Mouse (Mus musculus) heart, embryonic 12.5 days (tissue): ENCODE results near the gene Wdr60. TPM values are rescaled to one million over a fixed set of nuclear protein-coding genes. Genes with fewer than 3 reads are reported as not detected.
"Not testable (repeated sequence)": the region's sequence is repeated elsewhere in the genome, so short reads cannot be mapped to it uniquely, and the experiment has no call there.

ENCODE experiments used
- ATAC-seq: fragments of 200-750 bp; cut with Nextera tagmentation; 2 replicates; pipeline ENCODE4 v1.8.0; 2017; ENCODE audit warnings: moderate TSS enrichment, moderate library complexity; ENCODE audit not compliant: insufficient number of reproducible peaks, low FRiP score
- H3K27ac ChIP-seq: fragments of 300-500 bp; sonication (generic); 2 replicates; pipeline ENCODE4 v1.5.1; 2016; ENCODE audit warnings: mild to moderate bottlenecking, moderate library complexity; ENCODE audit not compliant: poor library complexity, severe bottlenecking
- H3K27me3 ChIP-seq: fragments of 300-500 bp; sonication (generic); replicated peaks from 2 replicates; pipeline ENCODE4 v1.6.1; 2016; ENCODE audit warnings: mild to moderate bottlenecking, moderate library complexity
- H3K36me3 ChIP-seq: fragments of 300-500 bp; sonication (generic); 2 replicates; pipeline ENCODE4 v1.6.1; 2016; ENCODE audit warnings: mild to moderate bottlenecking, moderate library complexity
- H3K4me1 ChIP-seq: fragments of 300-500 bp; sonication (generic); replicated peaks from 2 replicates; pipeline ENCODE4 v1.6.1; 2016; ENCODE audit warnings: mild to moderate bottlenecking
- H3K4me2 ChIP-seq: fragments of 300-500 bp; sonication (generic); 2 replicates; pipeline ENCODE4 v1.6.1; 2016; ENCODE audit warnings: mild to moderate bottlenecking, moderate library complexity
- H3K4me3 ChIP-seq: fragments of 300-500 bp; sonication (generic); 2 replicates; pipeline ENCODE4 v1.5.1; 2016; ENCODE audit warnings: mild to moderate bottlenecking
- H3K9ac ChIP-seq: fragments of 300-500 bp; sonication (generic); 2 replicates; pipeline ENCODE4 v1.6.1; 2016; ENCODE audit warnings: mild to moderate bottlenecking, moderate library complexity
- H3K9me3 ChIP-seq: fragments of 300-500 bp; sonication (generic); replicated peaks from 2 replicates; pipeline ENCODE4 v1.6.1; 2016; ENCODE audit warnings: mild to moderate bottlenecking, moderate library complexity
- WGBS: fragments of 180-500 bp; shearing (Covaris S2); methylation state at CpG from one replicate; pipeline ENCODE4 v1.1.7; 2016; 5-methylcytosine and 5-hydroxymethylcytosine counted together
- polyA plus RNA-seq: library from polyadenylated mRNA; unstranded; fragments of >200 nt; fragmentation: Nextera tagmentation; extraction: Ambion mirVana; gene quantifications from 2 replicates; pipeline ENCODE4 v1.2.1, GENCODE M21; 2016

Gene Wdr60
- polyA plus RNA-seq, 1 experiment from 2014 or later, result 5.0 TPM

GRCm38 (mm10) chr12:116281427-116282281, 18.8 kb upstream of the Wdr60 start:
- peak overlapping the region; percentile 88 for H3K9ac ChIP-seq
- no peaks in the 10 kb centered on the region for H3K9me3 ChIP-seq
- peak overlapping the region; percentile 82 for H3K4me3 ChIP-seq
- H3K4me2 ChIP-seq, result peak overlapping the region; percentile 95
- peaks cover 6% of the 10 kb centered on the region; the same call in 1 of the 2 replicates for H3K27me3 ChIP-seq
- WGBS, result under 1% methylated on average over 54 of the region's 55 CpGs
- H3K4me1 ChIP-seq, result peaks cover 9% of the 10 kb centered on the region
- no peaks in the 10 kb centered on the region; the same call in 1 of the 2 replicates for H3K36me3 ChIP-seq
- peak; percentile 62 for ATAC-seq
- H3K27ac ChIP-seq, result peak overlapping the region; percentile 87

- Histone ChIP-seq H3K4me2 (peak within 1 kb of the TSS; percentile 95), H3K9ac (peak within 1 kb of the TSS; percentile 88), H3K4me1 (peaks cover 9% of the 10 kb centered on the region), H3K27ac (peak within 1 kb of the TSS; percentile 95), H3K9me3 (no peaks in the 10 kb centered on the region), H3K4me3 (peak within 1 kb of the TSS; percentile 82), H3K27me3 (peaks cover 11% of the 10 kb centered on the region; the same call in 1 of the 2 replicates), H3K36me3 (no peaks in the 10 kb centered on the region)
- under 1% methylated on average over 68 of the region's 68 CpGs for WGBS
- peak; percentile 97 for ATAC-seq
These were observed 18.0 kb upstream of the Wdr60 start, which contains the start of gene Esyt2 for GRCm38 (mm10) chr12:116280653-116281364. TSS of gene Esyt2 (plus strand) at chr12:116281196.

GRCm38 (mm10) chr12:116280149-116280652, 17.4 kb upstream of the Wdr60 start:
- ATAC-seq, result peak; percentile 2; the same call in 1 of the 2 replicates
- no peaks in the 10 kb centered on the region for H3K9me3 ChIP-seq

GRCm38 (mm10) chr12:116279181-116279580, 16.4 kb upstream of the Wdr60 start:
- Histone ChIP-seq H3K4me2 (no peak overlapping the region), H3K9ac (no peak overlapping the region), H3K36me3 (no peaks in the 10 kb centered on the region), H3K9me3 (no peaks in the 10 kb centered on the region), H3K27ac (no peak overlapping the region), H3K27me3 (peaks cover 13% of the 10 kb centered on the region), H3K4me3 (no peak overlapping the region), H3K4me1 (peaks cover 9% of the 10 kb centered on the region)
- WGBS, result 83% methylated on average over 2 of the region's 2 CpGs
- no peak for ATAC-seq

More at GRCm38 (mm10) chr12:116280149-116280652, 17.4 kb upstream of the Wdr60 start:
- Histone ChIP-seq H3K4me1 (peaks cover 9% of the 10 kb centered on the region), H3K9ac (peak overlapping the region; percentile 83), H3K27ac (peak overlapping the region; percentile 95), H3K4me2 (peak overlapping the region; percentile 95), H3K4me3 (peak overlapping the region; percentile 82), H3K36me3 (no peaks in the 10 kb centered on the region), H3K27me3 (peaks cover 13% of the 10 kb centered on the region; the same call in 1 of the 2 replicates)
- 4% methylated on average over 7 of the region's 7 CpGs for WGBS

DNA sequence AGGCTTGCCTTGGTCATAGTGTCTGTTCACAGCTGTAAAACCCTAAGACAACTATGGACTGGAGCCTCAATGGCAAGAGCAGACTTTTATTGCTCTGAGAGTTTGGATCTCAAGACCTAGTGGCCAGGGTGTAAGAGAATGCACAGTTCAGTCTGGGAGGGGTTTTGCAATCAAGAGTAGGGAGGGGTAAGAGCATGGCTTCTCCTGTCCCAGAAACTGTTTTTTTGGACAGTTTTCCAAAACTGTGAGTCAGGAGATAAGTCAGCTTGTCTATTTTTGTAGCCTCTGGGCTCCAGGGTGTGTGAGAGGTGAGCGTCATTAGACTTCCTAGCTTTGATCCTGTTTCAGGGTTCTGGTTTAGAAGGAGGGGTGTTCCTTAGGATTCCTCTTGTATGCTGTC, 15.7 kb upstream of the Wdr60 start:
- Histone ChIP-seq H3K9me3 (no peaks in the 10 kb centered on the region), H3K27me3 (peaks cover 17% of the 10 kb centered on the region), H3K27ac (no peak overlapping the region), H3K36me3 (no peaks in the 10 kb centered on the region), H3K4me3 (no peak overlapping the region), H3K4me1 (peaks cover 9% of the 10 kb centered on the region), H3K4me2 (no peak overlapping the region), H3K9ac (no peak overlapping the region)
- ATAC-seq, result no peak
- WGBS, result 86% methylated on average over 1 of the region's 1 CpGs

DNA sequence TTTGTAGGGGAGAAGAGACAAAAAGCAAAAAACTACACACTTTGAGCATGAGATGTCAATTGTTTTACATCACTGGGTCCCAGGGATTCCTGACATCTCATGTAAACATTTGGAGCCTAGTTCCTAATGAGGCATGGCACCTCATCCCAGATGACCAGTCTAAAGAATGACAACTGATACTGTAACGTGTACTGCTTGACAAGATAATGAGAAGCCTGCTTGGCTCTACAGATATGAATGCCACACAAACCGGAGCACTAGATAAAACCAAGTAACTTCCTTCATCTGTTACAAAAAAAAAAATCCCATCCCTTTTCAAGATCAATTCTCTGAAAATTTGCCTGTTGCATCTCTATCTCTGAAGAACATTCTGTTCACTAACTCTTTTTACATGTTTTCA, 14.1 kb upstream of the Wdr60 start:
- WGBS, result 28% methylated on average over 2 of the region's 2 CpGs

GRCm38 (mm10) chr12:116275631-116276030, 12.8 kb upstream of the Wdr60 start:
- Histone ChIP-seq H3K9ac (no peak overlapping the region), H3K27me3 (peaks cover 37% of the 10 kb centered on the region), H3K36me3 (no peaks in the 10 kb centered on the region), H3K27ac (no peak overlapping the region), H3K9me3 (no peaks in the 10 kb centered on the region), H3K4me2 (no peak overlapping the region), H3K4me3 (no peak overlapping the region), H3K4me1 (0 out of 2 replicates have a peak, but pooled peaks cover 5% of the 10 kb centered on the region)
- ATAC-seq, result no peak
- 89% methylated on average over 4 of the region's 4 CpGs for WGBS

More for the DNA sequence above, 14.1 kb upstream of the Wdr60 start:
- Histone ChIP-seq H3K9ac (no peak overlapping the region), H3K27ac (no peak overlapping the region), H3K4me3 (no peak overlapping the region), H3K36me3 (no peaks in the 10 kb centered on the region), H3K4me2 (no peak overlapping the region), H3K4me1 (peaks cover 6% of the 10 kb centered on the region), H3K9me3 (no peaks in the 10 kb centered on the region), H3K27me3 (peaks cover 27% of the 10 kb centered on the region)
- no peak for ATAC-seq

DNA sequence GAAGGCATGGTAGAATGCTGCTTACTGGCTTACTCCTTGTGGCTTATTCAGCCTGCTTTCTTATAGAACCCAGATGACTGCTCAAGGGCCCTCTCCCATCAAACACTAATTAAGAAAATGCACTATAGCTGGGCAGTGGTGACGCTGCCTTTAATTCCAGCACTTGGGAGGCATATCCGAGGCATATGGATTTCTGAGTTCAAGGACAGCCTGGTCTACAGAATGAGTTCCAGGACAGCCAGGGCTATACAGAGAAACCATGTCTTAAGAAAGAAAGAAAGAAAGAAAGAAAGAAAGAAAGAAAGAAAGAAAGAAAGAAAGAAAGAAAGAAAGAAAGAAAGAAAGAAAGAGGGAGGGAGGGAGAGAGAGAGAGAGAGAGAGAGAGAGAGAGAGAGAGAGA, 12.3 kb upstream of the Wdr60 start, which contains the start of gene Gm11027:
Gm11027 (plus strand) TSS at position 301 of the 400 bp plus-strand sequence.
- not testable (repeated sequence) for H3K4me3 ChIP-seq, H3K4me2 ChIP-seq, H3K9me3 ChIP-seq, H3K27ac ChIP-seq, H3K9ac ChIP-seq, H3K36me3 ChIP-seq, H3K4me1 ChIP-seq, ATAC-seq
- WGBS, result 69% methylated on average over 2 of the region's 2 CpGs
- H3K27me3 ChIP-seq, result peaks cover 43% of the 10 kb centered on the region

DNA sequence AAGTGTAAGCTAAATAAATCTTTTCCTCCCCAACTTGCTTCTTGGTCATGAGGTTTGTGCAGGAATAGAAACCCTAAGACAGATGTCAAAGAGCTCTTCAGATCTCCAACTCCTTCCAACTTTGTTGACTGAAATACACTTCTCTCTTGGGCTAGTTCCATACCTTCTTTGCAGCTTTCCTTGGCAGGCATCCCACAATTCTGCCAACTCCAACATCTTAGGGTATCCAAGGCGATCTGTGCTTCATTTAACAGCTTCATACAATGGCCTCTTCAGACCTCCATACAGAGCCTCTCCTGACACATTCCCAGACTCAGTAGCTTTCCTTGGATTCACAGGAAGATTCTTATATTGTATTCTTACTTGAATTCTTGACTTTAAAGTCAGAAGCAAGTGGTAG, 10.9 kb upstream of the Wdr60 start:
- H3K4me1 ChIP-seq, result no peaks in the 10 kb centered on the region
- H3K27ac ChIP-seq, result no peak overlapping the region
- no peak for ATAC-seq
- H3K36me3 ChIP-seq, result no peaks in the 10 kb centered on the region
- H3K27me3 ChIP-seq, result peaks cover 52% of the 10 kb centered on the region
- H3K4me3 ChIP-seq, result no peak overlapping the region
- WGBS, result 55% methylated on average over 1 of the region's 1 CpGs
- no peak overlapping the region for H3K4me2 ChIP-seq
- H3K9me3 ChIP-seq, result no peaks in the 10 kb centered on the region
- no peak overlapping the region for H3K9ac ChIP-seq

DNA sequence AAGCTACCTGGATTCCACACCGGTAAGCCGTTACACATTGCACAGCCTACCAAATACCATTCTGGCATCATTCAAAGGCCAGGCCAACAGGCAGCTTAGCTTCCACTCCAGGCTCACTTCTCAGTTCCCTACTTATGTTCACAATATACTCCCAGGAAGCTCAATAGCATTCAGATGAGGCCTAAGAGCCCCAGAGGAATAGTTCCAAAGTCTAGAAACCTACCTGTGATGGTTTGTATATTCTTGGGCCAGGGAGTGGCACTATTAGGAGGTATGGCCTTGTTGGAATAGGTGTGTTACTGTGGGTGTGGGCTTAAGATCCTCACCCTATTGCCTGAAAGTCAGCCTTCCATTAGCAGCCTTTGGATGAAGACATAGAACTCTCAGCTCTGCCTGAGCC, 8.2 kb upstream of the Wdr60 start:
- WGBS, result 92% methylated on average over 2 of the region's 2 CpGs
- peaks cover 65% of the 10 kb centered on the region for H3K27me3 ChIP-seq
- ATAC-seq, result no peak

DNA sequence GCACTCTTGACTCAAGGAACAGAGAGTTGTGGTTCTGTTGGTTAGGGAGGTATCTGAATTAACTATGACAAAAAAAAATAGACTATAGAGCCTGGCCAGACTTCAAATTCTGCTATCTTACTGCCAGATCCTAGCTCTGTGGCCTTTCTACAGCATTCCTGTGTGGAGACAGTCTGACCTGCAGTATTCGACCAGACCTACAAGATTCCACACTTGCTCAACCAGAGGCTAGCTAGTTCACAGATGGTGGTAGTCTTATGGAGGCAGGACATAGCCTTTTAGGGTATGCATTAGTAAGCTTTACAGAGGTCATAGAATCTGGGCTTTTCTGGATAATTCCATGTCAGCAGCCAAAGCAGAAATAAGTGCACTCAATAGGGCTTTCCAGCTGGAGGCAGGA, 7.7 kb upstream of the Wdr60 start:
- H3K4me2 ChIP-seq, result no peak overlapping the region
- 67% methylated on average over 1 of the region's 1 CpGs for WGBS

More for the DNA sequence above, 8.2 kb upstream of the Wdr60 start:
- no peaks in the 10 kb centered on the region for H3K9me3 ChIP-seq
- no peak overlapping the region for H3K4me2 ChIP-seq
- no peak overlapping the region for H3K27ac ChIP-seq
- H3K9ac ChIP-seq, result no peak overlapping the region
- no peaks in the 10 kb centered on the region for H3K36me3 ChIP-seq
- no peak overlapping the region for H3K4me3 ChIP-seq
- H3K4me1 ChIP-seq, result no peaks in the 10 kb centered on the region

More for the DNA sequence above, 7.7 kb upstream of the Wdr60 start:
- Histone ChIP-seq H3K4me3 (no peak overlapping the region), H3K9me3 (no peaks in the 10 kb centered on the region), H3K4me1 (no peaks in the 10 kb centered on the region), H3K27me3 (peaks cover 61% of the 10 kb centered on the region), H3K27ac (no peak overlapping the region), H3K9ac (no peak overlapping the region), H3K36me3 (no peaks in the 10 kb centered on the region)
- no peak for ATAC-seq
